Mouse (Mus musculus) ES-CJ7 (cell line): ENCODE results near the gene Cux1.
A peak's percentile ranks its signal among the peaks of the same experiment; 100 is the strongest.

Experiments used
- DNase-seq: peaks from one replicate; pipeline ENCODE4 v3.0.0; 2011; ENCODE audit warnings: low read depth, low spot score

The Cux1 gene

DNA sequence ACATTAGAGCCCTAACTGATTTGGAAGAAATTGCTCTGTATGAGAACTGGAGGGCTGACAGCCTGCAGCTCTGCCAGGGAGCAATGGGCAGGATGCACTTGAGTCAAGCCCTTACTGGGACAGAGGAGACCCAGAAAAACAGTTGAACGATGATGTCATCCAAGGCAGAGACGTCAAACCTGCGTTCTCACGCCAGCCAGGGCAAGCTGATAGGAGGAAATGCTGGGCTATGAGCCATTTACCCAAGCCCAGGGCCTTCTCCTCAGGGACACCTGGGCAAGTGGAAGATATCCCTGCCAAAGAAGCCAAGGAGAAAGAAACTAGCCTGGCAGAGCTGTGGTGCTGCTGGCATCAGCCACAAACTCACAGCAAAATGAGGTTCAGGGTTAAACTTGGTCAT lies 242.8 kb downstream of the Cux1 start:
- DNase-seq = no peak

DNA sequence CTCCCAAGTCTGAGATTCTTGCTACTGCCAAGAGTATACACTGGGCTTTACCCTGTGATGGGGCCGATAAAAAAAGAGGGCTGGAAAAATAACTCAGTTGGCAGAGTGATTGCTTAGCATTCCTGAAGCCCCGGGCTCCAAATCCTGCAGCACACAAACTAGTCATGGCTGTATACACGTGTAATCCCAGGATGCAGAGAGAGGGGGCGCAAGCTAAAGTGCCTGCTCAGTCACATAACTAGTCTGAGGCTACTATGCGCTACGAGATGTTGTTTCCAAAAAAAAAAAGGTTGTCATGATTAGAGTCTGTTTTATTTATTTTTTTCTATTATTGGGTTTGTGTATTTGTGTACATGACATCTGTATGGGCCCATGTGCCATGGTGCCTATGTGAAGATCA lies 245.9 kb downstream of the Cux1 start:
- DNase-seq = peak; percentile 37

DNA sequence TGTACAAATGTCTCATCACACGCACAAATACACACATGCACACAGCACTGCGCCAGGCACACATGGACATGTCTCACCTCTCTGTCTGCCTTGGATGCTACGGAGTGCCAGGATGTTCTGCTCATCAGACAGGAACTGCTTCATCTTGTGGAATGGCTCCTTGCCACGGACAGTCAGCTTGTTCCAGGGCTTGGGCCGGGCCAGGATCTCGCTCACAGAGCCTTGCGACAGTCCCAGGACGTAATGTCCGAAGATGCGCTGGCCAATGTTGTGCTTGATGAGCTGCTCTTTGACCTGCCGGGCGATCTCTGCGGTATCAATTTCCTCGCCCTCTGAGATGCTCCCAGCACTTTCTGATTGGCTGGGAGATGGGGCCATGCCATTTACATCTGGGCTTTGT lies 254.7 kb downstream of the Cux1 start:
- no peak for DNase-seq

DNA sequence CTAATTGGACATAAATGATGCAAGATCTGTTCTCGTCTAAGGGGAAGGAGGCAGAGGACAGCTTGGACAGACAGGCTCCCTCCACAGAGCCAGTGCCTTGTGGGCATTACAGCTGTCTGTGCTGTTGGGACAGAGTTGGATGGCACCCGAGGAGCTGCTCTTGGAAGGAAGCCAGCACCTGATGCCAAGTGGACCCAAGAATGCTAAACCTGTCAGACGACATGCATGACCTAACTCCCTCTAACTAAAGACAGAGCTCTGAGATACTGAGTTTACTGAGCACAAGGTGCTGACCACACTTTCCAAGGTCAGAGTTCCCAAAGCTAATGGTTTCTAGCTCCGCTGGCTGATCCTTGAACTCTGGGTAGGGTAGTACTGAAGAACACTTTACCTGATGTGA lies 255.1 kb downstream of the Cux1 start:
- no peak for DNase-seq

DNA sequence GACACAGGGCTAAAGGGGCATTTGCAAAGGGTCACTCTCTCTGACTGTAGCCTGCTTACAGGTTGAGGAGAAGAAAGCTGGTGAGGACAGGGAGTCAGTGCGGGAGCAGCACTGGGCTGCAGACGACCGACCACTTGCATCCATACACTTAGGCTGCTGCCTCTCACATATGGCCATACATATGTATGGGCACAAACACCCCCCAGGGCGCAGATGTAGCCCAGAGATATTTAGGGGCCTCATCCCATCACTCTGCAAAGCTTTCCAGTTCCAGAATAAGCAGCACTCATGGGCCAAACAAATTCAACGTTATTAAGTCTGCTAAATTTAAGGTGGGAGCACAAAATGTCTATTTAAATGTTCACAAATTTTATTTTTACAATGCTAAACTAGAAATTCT lies 261.0 kb downstream of the Cux1 start:
- no peak for DNase-seq

DNA sequence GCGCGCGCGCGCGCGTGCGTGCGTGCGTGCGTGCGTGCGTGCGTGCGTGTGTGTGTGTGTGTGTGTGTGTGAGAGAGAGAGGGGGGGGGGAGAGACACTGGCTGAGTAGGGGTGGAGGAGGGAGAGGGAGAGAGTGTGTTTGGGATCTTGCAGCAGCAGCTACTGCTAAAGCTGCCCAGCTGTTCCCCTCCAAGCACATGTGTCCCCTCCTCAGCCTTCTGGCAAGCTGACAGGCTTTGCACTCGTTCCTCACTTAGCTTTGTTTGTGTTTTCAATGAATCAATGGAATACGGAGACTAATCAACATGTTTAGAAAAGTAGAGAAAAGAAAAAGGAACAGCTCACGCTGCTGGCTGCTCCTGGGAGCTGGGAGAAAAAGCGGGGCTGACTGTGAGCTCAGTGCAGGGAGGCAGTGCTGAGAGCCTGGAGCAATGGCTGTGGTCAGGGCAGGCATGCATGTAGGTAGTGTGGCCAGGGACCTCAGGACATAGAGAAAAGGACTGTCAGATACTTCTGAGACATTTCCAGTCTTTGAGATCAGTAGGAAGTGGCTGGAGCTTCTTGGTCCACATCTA lies 263.8 kb downstream of the Cux1 start:
- DNase-seq = no peak

DNA sequence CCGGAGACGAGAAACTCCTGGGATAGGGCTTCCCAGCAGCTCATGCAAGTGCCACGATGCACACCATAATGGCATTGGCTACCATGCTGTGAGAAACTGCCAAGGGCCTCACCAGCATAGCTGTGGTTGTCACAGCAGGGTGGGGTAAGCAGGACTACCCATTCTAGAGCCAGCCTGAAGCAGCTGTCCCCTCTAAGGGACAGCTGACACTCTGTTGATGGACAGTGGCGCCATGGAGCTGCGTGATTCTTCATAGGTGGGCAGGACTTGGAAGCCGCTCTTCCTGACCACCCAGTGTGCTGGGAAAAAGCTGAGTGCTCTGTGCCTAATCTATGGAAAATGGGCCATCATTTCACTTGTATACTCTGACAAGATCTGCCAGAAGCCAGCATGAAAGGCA lies 266.4 kb downstream of the Cux1 start:
- DNase-seq = no peak

DNA sequence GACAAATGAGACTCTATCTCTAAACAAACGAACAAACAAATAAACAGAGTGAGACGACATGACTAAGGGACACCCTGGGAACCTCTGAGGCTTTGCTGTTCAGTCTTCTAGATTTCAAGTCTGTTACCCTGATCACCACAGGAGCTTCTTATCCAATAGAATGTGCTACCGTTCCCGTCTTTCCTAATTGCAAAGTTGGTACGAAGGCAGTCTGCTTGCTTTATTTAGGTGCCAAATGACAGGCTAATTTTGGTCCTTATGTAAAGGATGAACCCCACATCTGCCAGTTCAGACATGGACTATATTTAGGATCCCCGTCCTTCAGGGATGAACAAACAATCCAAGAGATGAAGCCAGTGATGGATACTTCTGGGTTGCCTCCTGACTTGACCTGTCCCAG lies 269.6 kb downstream of the Cux1 start:
- DNase-seq = no peak

DNA sequence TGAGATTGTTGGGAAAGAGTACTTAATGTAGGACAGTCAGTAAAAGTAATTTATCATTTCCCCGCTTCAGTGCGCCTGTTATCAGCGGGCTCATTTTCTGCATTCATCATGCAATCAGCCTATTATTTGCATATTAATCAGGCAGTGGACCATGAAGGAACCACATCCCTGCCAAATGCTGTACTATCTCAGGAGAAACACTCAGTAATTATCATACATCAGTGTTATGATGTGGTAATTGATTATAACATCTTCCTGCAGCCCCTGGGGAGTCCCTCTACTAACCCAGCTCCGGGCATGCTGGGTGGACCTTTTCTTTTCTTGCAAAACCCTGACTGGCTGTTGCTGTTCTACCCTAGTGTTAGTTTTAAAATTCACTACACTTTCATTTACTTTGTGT lies 270.4 kb downstream of the Cux1 start:
- no peak for DNase-seq

DNA sequence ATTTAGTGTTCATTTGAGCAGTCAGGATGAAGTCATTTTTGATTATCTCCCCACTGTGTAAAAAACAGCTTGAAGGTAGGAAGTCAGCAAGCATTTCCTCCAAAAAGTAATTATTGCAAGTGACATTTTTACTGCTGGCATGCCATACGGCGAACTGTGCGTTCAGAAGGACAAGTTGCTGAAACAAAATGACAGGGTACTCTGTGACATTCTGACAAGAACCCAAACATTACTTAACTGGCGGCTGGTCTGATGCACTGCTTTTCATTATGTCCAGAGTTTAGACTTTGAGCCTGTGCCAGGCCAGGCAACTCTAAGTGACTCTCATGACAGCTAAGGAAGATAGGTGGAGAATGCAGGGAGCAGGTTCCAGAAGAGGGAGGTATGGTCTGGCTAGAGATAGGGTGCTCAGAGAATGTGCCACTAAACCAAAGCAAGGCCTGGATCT lies 274.3 kb downstream of the Cux1 start:
- no peak for DNase-seq

DNA sequence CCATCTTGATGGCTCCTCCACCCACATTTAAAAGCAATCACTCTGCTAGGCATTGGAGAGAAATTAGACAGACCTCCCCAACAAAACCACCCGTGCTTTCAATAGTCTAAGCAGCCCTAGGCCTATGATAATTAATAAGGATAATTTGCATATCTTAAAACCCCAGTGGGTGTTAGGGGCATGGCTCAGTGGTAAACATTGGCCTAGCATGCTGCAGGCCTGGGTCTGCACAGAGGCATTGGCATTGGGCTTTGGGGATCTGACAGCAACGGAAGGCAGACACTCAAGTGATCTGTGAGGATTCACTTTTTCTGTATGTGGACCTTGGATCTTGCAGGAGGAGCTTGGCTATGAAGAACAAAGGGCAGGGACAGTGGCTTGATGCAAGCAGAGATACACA lies 274.9 kb downstream of the Cux1 start:
- DNase-seq = no peak

DNA sequence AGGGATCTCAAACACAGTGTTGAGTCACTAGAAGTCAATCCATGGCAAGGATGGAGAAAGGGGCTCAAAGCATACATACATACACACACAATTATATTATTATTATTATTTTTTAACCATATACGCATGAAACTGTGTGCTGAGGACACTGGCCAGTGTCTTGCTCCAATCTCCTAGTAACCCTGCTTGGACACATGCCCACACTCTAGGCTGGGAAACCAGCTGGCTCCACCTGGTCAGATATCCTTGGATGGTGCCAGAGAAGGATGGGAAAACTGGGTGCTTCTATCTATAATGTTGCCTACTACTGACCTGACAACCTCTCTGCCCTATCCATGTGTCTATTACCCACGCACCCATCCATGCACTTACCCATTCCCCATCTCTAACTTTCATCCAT lies 275.7 kb downstream of the Cux1 start:
- no peak for DNase-seq

DNA sequence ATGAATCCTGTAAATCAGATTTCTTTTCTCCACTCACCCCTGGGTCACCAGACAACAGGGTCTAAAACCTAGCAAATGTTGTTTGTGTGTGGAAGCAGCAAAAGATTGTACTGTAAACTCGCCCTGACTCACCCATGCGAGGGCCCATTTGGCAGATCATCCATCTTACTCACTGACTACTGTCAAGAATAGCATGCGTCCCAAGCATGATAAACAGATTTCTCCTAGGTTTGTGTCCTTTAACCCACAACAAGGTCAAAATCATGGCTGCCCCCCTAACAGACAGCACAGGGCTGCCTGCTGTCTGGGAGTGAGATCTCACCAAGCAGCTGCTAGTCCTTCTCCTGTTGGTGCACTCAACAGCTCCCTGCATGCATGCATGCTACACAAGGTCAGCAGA lies 277.5 kb downstream of the Cux1 start:
- no peak for DNase-seq

DNA sequence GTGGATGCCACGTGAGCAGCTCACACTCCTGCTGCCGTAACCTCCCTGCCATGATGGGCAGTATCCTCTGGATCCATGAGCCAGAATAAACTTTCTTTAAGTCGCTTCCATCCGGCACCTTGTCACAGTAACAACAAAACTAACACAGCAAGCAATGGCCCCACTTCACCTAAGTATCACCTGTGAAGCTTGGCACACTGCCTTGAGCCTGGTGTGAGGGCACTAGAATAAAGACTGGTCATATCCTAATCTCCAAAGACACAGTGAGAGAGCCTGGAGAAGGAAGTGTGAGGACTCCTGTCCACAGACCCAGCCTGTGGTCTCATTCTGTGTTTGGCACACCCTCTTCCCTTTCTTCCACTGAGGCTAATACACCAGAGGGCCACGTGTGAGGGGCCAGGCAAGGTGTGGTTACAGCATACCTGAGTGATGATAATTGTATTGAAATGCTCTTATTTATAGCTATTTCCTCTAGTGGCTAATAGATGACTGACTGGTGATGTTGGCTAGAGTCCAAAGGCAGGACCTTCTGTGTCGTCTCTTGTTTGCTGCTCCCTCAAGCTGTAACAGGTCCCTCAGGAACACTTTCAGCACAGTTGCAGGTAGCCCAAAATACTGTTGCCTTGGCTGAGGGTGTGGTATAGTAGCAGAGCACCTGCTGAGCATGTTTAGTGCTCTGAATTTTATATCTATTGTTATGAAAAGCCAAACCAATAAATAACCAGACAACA lies 278.8 kb downstream of the Cux1 start:
- DNase-seq = no peak

DNA sequence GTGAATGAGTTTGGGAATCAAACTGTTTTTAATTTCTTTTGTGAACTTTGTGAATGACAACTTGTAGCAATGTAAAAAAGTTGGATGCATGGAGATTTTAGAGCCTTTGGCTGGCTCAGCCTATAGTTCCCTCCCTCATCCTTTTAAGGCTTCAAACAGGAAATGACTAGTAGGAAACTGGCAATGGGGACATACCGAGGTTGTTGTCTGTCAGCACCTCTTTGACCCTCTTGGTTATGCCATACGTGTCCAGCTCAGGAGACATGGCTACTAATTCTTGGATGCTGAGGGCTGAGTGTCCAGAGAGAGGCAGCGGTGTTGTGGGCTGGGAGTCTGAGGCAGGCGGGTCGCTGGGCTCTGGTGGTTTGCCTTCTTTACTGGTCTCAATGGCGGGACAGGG lies 280.7 kb downstream of the Cux1 start:
- DNase-seq = no peak

DNA sequence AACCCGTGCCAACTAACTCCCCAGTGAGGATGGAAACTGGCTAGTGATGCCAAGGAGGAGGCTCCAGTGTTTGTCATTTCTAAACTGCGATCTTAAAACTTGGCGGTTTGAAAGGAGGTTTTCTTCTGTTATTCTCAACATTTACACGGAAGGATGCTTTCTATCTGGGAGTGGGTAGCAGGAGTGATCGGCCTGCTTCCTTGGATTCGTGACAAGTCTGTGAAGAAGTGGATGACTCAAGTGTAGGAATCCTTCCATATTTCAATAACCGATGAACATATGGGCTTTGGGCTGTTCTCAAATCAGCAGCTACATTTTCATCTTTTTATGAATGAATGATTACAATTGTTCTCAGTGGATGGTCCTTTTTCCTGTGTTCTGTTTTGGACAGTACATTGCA lies 282.2 kb downstream of the Cux1 start:
- DNase-seq = no peak

DNA sequence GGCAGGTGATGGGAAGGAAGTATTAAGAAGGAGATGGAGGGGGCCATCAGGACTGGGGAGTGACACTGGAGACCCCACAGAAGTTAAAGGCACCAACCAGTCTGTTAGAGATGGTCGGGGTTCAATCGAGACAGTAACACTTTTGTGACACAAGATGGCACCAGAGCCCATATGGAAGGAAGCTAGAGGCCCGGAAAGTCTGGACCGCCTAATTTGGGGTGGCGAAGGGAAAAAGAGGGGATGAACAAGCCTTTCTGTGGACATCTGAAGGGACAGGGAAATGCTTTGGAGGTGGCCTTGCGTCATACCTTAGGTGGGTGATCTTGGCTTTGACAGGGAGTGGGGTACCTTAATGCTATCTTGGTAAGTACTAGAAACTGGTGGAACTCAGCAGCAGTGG lies 285.9 kb downstream of the Cux1 start:
- DNase-seq = peak; percentile 33

DNA sequence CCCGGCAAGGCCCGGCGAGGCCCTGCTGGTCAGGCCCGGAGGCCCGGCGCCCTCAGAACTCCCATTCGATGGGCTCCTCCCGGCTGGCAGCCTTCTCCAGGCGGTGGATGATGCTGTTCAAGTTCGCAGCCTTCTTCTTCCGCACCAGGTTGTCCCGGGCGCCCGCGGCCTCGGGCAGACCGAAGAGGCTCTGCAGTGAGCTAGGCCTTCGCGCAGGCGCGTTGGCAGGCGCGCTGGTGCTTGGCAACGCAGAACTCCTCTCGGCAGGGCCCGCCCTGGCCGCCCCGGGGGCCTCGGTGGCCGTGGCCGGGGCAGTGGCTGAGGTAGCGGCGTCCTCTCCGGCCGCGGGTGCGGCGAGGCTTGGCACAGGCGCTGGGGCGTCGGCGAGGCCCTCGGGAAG lies 292.6 kb downstream of the Cux1 start:
- DNase-seq = peak; percentile 68

DNA sequence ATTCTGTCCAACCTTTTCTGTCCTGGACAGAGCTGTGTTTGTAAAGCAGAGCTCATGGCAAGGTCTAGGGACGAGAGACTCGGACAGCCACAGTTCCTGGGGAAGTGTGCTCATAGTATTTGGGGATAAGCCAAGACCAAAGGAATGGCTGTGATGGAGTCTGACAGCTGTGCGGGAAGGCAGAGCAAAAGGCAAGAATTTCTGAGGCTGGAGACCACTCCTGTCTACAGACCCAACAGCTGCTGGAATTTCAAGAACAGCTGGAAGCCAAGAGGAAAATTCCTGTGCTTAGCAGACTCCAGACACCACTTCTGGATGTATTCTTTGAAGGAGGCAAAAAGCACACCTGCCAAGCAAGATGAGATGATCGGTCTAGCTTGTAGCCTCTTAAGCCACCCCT lies 297.4 kb downstream of the Cux1 start:
- DNase-seq = no peak

DNA sequence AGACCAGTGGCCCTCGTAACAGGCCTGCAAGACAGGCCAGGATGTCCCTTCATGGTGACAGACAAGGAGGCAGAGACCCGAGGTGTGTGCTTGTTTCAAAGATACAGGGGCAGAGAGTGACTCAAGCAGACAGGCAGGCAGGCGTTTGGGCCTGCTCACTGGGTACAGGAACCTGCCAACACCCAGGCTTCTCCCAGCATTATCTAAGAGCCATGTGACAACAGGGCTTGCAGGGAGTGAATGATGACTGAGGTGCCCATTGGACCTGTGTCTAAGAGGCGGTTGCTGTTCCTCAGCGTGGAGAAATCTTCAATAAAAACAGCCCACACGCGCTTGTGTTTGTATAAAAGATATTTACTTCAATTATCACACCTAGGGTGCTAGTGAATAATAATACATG lies 301.2 kb downstream of the Cux1 start:
- DNase-seq = no peak

DNA sequence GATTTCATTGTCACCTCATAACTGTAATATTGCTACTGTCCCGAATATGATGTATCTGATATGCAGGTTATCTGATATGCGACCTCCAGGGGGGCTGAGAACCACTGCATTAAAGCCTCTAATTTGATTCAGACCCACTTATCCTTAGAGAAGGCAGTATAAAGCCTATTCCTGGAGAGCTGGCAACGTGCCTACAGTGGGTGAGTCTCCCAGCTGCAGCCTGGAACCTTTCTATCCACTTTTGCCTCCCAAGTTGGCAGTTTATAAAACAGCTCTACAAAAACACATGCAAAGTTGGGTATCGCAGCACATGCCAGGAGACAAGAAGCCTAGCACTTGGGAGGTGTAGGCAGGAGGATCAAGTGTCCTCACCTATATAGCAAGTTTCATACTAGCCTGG lies 303.9 kb downstream of the Cux1 start:
- DNase-seq = no peak

DNA sequence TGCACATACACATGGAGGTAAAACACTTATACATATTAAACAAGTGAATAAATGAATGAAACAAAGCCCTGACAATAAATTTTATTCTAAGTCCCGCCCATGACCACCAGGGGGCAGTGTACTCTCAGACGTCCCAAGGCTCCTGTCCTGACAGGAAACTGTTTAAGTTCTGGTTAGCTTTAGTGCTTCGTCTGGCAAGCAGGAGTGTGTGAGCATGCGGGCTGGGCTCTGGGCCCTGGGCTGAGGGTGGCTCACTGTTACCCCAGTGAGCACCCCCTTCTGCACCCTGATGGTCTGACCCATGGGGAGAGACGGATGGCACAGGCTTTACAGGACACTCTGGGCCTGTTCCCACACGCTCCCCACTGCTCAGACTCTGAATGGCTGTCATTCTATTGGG lies 308.4 kb downstream of the Cux1 start:
- peak; percentile 58 for DNase-seq

DNA sequence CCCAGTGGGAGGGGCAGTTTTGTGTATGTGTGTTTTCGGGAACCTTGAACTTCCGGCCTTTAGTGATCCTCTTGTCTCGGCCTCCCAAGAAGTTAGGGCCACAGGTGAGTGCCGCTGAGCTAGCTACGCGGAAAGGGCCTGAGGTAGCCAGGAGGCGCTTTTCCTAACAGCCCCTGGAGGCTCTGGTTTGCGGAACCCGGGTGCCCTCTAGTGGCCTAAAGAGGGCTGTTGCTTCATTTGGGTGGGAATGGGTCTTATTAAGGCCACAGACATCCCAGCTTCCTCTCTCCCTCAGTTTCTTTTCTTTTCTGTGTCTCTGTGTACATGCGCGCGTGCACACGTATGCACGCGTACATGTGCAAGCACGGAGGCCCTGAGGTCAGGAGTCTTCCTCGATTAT lies 314.4 kb downstream of the Cux1 start:
- peak; percentile 89 for DNase-seq

DNA sequence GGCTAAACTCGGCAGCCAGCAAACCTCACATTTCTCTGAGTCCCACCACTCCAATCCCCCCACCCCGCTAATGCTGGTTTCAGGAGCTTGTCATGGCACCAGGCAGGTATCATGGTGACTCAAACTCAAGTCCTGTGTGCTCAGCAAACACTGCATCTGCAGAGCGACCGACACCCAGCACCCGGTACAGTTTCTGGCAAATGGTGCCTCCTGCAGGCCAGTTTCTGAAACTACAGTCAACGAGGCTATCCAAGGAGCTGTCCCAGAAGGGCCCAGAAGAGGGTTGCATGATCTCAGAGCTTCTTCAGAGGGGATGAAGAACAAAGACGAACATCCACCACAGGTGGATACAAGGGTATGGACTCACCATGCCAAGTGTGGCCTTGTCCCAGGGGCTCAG lies 316.3 kb downstream of the Cux1 start:
- peak; percentile 66 for DNase-seq
